Mouse (Mus musculus) midbrain, postnatal 0 days (tissue): ENCODE measurements at regions not wholly inside any gene's neighbourhood (a gene's known extent, or its start where the extent isn't known, plus 50 kb on each side); places are given as distances from the start of the nearest gene placed in this dataset.

Experiments
- ATAC-seq: fragments of 200-750 bp; cut with Nextera tagmentation; 2 replicates; pipeline ENCODE4 v1.8.0; 2017; ENCODE audit warnings: moderate number of reproducible peaks, mild to moderate bottlenecking, moderate TSS enrichment, moderate library complexity; ENCODE audit not compliant: low FRiP score
- DNase-seq: peaks from one replicate; pipeline ENCODE4 v3.0.0-alpha.2; 2015; ENCODE audit warnings: low spot score
- H3K27ac ChIP-seq: fragments of 300-500 bp; sonication (generic); 2 replicates; pipeline ENCODE4 v1.5.1; 2014; ENCODE audit warnings: low read depth, mild to moderate bottlenecking, low read length, mixed read lengths
- H3K27me3 ChIP-seq: fragments of 300-500 bp; sonication (generic); 2 replicates; pipeline ENCODE4 v1.6.1; 2014; ENCODE audit warnings: low read length, control low read depth, mixed read lengths; ENCODE audit not compliant: insufficient read depth
- H3K36me3 ChIP-seq: fragments of 300-500 bp; sonication (generic); 2 replicates; pipeline ENCODE4 v1.6.1; 2014; ENCODE audit warnings: low read length, control low read depth, mixed read lengths; ENCODE audit not compliant: insufficient read depth
- H3K4me1 ChIP-seq: fragments of 300-500 bp; sonication (generic); 2 replicates; pipeline ENCODE4 v1.6.1; 2014; ENCODE audit warnings: mild to moderate bottlenecking, control low read depth, antibody characterized with exemption, low read length, mixed read lengths; ENCODE audit not compliant: insufficient read depth
- H3K4me2 ChIP-seq: fragments of 300-500 bp; sonication (generic); 2 replicates; pipeline ENCODE4 v1.6.1; 2014; ENCODE audit warnings: low read depth, mild to moderate bottlenecking, low read length, mixed read lengths; ENCODE audit not compliant: poor library complexity, severe bottlenecking
- H3K4me3 ChIP-seq: fragments of 300-500 bp; sonication (generic); 2 replicates; pipeline ENCODE4 v1.5.1; 2014; ENCODE audit warnings: low read depth, mild to moderate bottlenecking, low read length, moderate library complexity
- H3K9ac ChIP-seq: fragments of 300-500 bp; sonication (generic); replicated peaks from 2 replicates; pipeline ENCODE4 v1.6.1; 2014; ENCODE audit warnings: mild to moderate bottlenecking, low read length, moderate library complexity, mixed read lengths; ENCODE audit not compliant: poor library complexity, severe bottlenecking
- H3K9me3 ChIP-seq: fragments of 300-500 bp; sonication (generic); 2 replicates; pipeline ENCODE4 v1.6.1; 2016; ENCODE audit warnings: low read length, control low read depth
- CTCF ChIP-seq: IDR thresholded peaks from 2 replicates; pipeline ENCODE4 v1.5.1; 2016; ENCODE audit warnings: antibody characterized with exemption, mild to moderate bottlenecking
- WGBS: fragments of 180-500 bp; shearing (Covaris S2); extraction: QIAGEN DNeasy Blood & Tissue Kit; methylation state at CpG from one replicate; pipeline ENCODE4 v1.1.7; 2014; 5-methylcytosine and 5-hydroxymethylcytosine counted together

DNA sequence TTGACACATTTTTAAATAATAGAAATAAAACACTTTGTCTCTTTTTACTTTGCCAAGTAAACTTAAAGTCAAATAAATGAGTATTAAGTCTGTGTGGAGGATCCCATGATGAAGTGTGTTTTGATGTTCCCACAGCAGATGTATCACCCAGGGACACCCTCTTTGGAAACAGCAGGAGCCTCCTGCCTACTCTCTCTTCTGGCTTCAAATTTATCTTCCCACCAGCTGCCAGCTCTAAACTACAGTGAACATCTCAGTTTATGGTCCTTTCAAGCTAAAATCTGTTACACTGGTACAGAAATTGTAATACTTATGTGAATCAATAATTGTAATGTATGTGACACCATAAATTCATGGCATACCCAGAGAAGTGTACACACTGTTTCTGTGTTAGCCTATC, 171.1 kb upstream of the Meis2 start:
- no peaks in the 10 kb centered on the region for H3K27me3 ChIP-seq
- TF ChIP-seq CTCF: no peak
- H3K4me1 ChIP-seq: no peaks in the 10 kb centered on the region
- H3K4me2 ChIP-seq: no peak overlapping the region
- no peak overlapping the region for H3K4me3 ChIP-seq
- no peak overlapping the region for H3K9ac ChIP-seq
- no peak for ATAC-seq
- no peaks in the 10 kb centered on the region for H3K9me3 ChIP-seq
- no peak overlapping the region for H3K27ac ChIP-seq
- DNase-seq: no peak
- H3K36me3 ChIP-seq: no peaks in the 10 kb centered on the region

DNA sequence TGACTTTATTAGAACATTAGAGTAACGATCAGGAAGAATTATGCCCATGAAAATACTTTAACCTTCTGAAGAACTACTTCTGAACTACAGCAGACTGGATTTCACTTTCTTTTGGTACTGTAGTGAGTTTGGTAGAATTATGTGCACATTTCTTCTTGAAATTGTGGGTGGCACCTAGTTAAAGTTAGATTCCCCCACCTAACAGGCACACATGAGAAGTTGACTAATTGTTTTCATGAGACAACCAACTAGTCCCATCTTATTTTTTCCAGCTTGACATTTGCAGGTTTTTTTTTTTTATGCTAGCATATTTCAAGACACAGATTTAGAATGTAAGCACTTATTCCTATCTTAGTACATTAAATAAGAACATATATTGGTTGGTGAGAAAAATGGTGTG, 167.2 kb upstream of the Meis2 start:
- Histone ChIP-seq H3K4me3 (no peak overlapping the region), H3K4me2 (no peak overlapping the region), H3K27me3 (no peaks in the 10 kb centered on the region), H3K36me3 (no peaks in the 10 kb centered on the region), H3K9me3 (no peaks in the 10 kb centered on the region), H3K9ac (no peak overlapping the region), H3K4me1 (no peaks in the 10 kb centered on the region), H3K27ac (no peak overlapping the region)
- no peak for TF ChIP-seq CTCF
- DNase-seq (no peak), ATAC-seq (no peak)
- WGBS: 93% methylated on average over 1 of the region's 1 CpGs

DNA sequence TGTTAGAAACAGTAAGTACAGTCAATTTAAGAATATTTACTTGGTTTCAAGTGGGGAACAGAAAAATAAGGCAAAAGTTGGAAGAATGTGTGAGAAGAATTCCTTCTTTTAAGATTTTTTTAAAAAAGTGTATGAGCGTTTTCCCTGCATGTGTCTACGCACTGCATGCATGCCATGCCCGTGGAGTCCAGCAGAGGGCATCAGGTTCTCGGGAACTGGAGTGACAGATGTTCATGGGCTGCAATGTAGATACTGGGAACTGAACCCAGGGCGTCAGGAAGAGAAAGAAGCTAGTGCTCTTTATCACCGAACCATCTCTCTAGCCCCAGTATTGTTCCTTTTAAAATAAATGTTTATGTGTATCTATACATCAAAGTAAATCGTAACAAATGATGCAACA, 150.8 kb upstream of the Meis2 start:
- ATAC-seq (no peak), DNase-seq (no peak)
- H3K9me3 ChIP-seq: no peaks in the 10 kb centered on the region
- no peaks in the 10 kb centered on the region for H3K27me3 ChIP-seq
- no peak overlapping the region for H3K4me2 ChIP-seq
- peak; percentile 48 for TF ChIP-seq CTCF
- 86% methylated on average over 7 of the region's 7 CpGs for WGBS
- H3K27ac ChIP-seq: no peak overlapping the region
- H3K4me3 ChIP-seq: no peak overlapping the region
- H3K9ac ChIP-seq: no peak overlapping the region
- H3K4me1 ChIP-seq: no peaks in the 10 kb centered on the region
- no peaks in the 10 kb centered on the region for H3K36me3 ChIP-seq

DNA sequence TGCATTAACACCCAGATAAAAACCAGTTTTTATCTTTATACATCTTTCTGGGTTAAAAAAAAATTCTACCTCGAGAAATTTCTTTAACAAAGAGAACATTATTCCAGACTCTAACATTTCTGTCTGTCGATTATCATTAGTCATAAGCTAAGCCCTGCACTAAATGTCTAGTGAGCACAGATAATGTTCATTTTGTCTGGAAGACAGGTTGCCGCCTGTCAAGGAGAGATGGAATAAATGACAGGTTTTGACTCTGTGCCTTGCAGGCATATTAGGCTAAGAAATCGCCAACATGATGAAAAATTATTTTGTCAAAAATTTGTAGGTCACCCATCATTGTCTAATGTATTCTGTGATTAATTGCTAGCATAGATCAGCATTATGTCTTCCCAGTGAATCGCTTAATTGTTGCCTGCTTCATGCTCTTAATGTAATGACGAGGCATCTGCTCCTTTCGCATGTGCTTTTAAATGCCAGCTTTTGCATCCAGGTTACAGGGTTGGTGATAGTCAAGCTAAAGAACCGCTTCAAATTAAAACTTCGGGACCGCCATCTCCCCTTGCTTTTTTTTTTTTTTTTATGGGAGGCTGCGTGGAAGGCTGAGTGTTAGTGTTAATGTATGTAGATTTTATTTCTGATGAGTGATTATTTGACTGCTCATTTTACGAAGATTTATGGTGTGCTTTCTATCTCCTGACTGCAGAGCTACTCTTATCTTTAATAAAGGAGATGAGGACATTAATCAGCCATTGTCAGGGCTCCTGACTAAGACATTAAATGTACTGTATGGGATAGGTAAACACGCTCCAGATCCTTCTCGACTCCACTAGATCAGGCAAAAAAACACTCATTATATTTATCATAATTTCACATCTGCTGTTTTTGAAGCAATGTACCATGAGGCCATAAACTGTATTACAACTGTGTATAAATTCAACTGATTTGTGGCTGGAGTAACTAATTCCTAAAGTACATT, 135.9 kb upstream of the Meis2 start:
- 50% methylated on average over 14 of the region's 14 CpGs for WGBS
- TF ChIP-seq CTCF: no peak
- peak; percentile 32 for DNase-seq
- Histone ChIP-seq H3K27ac (no peak overlapping the region), H3K36me3 (no peaks in the 10 kb centered on the region), H3K4me3 (no peak overlapping the region), H3K4me2 (no peak overlapping the region), H3K27me3 (no peaks in the 10 kb centered on the region), H3K9me3 (no peaks in the 10 kb centered on the region), H3K9ac (no peak overlapping the region), H3K4me1 (no peaks in the 10 kb centered on the region)
- ATAC-seq: no peak

DNA sequence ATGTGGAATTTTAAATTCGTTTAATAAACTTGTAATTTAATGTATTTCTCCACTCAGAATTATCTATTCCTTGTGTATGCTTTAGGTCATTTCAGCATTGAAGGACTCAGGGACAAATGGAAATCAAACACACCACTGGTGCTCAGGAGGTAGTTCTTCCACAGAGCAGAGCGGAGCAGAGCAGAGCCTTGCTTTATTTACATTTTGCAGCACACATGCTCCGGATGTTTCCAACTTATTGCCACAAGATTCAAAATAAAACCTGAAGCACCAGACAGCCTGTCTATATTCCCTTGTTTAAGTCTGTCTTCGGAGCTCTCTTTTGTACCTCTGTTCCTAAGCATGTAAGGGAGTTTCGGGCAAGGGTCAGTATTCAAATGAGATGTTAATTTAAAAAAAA, 135.2 kb upstream of the Meis2 start:
- no peak for ATAC-seq
- no peak overlapping the region for H3K9ac ChIP-seq
- no peak overlapping the region for H3K4me3 ChIP-seq
- H3K9me3 ChIP-seq: no peaks in the 10 kb centered on the region
- 57% methylated on average over 5 of the region's 5 CpGs for WGBS
- DNase-seq: no peak
- no peak overlapping the region for H3K4me2 ChIP-seq
- no peaks in the 10 kb centered on the region for H3K27me3 ChIP-seq
- no peaks in the 10 kb centered on the region for H3K36me3 ChIP-seq
- H3K27ac ChIP-seq: no peak overlapping the region
- no peaks in the 10 kb centered on the region for H3K4me1 ChIP-seq
- no peak for TF ChIP-seq CTCF

DNA sequence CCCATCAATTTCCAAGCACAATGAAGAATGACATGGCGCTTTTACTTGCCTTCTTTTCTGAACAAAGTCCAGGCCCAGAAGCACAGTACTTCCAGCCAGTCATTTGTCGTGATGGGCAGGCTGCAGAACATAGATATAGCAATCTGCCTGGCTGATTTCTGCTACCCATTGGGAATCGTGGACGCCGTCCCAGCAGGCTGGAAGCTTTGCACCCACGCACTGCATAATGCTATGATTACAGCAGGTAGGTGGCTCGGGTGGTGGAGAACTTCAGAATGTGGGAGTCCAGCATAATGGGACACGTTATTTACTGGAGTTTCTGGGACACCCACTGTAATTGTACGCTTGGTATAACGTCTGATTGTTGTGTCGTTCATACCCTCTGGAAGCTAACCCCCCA, 116.2 kb upstream of the Meis2 start:
- Histone ChIP-seq H3K4me3 (no peak overlapping the region), H3K9me3 (no peaks in the 10 kb centered on the region), H3K9ac (no peak overlapping the region), H3K27ac (no peak overlapping the region), H3K4me2 (no peak overlapping the region), H3K4me1 (no peaks in the 10 kb centered on the region), H3K36me3 (no peaks in the 10 kb centered on the region), H3K27me3 (no peaks in the 10 kb centered on the region)
- ATAC-seq (no peak), DNase-seq (no peak)
- TF ChIP-seq CTCF: no peak
- 80% methylated on average over 11 of the region's 11 CpGs for WGBS
